Mouse (Mus musculus): Measurements from ENCODE around the gene Ank3. TPM values are rescaled to one million over a fixed set of nuclear protein-coding genes. Genes with fewer than 3 reads are reported as not detected.

Ank3 gene
- total and polyA plus RNA-seq, 2 experiments from 2014 or later = 66.6 to 253 TPM

GRCm38 (mm10) chr10:69895606-69896005 is 497.0 kb downstream of the Ank3 start:
- DNase-seq (ENCODE audit: low spot score) (no peak), ATAC-seq (ENCODE audit: low FRiP score) (no peak)
- no peak overlapping the region for H3K4me3 ChIP-seq (ENCODE audit: low read depth, low read length)
- WGBS = 78% methylated on average over 9 of the region's 9 CpGs
- H3K9ac ChIP-seq (replicated peaks; ENCODE audit: low read length, poor library complexity, severe bottlenecking) = no peak overlapping the region
- TF ChIP-seq CTCF (IDR thresholded peaks at IDR 0.05) = no peak
- no peaks in the 10 kb centered on the region for H3K4me1 ChIP-seq (ENCODE audit: insufficient read depth, low read length)
- no peaks in the 10 kb centered on the region for H3K27me3 ChIP-seq (ENCODE audit: insufficient read depth, low read length)
- H3K36me3 ChIP-seq (ENCODE audit: insufficient read depth, low read length) = peaks cover 36% of the 10 kb centered on the region
- no peak overlapping the region for H3K27ac ChIP-seq (ENCODE audit: low read depth, low read length)
- no peak overlapping the region for H3K4me2 ChIP-seq (ENCODE audit: low read depth, low read length, poor library complexity, severe bottlenecking)
- H3K9me3 ChIP-seq (ENCODE audit: low read length) = no peaks in the 10 kb centered on the region

DNA sequence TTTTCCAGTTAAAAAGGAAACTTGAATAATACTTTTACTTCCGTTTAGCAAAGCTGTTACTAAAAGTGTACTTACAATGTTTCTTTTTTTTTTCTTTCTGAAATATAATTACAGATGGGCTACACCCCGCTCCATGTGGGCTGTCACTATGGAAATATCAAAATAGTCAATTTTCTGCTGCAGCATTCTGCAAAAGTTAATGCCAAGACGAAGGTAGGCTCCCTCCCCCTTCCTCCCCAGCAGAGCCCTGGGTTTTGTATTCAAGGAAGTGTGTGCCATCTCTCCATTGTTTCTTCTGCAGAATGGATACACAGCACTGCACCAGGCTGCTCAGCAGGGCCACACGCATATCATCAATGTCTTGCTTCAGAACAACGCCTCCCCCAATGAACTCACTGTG is 499.4 kb downstream of the Ank3 start:
- no peak overlapping the region for H3K4me2 ChIP-seq (ENCODE audit: low read depth, low read length, poor library complexity, severe bottlenecking)
- H3K27ac ChIP-seq (ENCODE audit: low read depth, low read length) = no peak overlapping the region
- H3K27me3 ChIP-seq (ENCODE audit: insufficient read depth, low read length) = no peaks in the 10 kb centered on the region
- H3K9ac ChIP-seq (replicated peaks; ENCODE audit: low read length, poor library complexity, severe bottlenecking) = no peak overlapping the region
- no peaks in the 10 kb centered on the region for H3K9me3 ChIP-seq (ENCODE audit: low read length)
- no peak for TF ChIP-seq CTCF (IDR thresholded peaks at IDR 0.05)
- no peak overlapping the region for H3K4me3 ChIP-seq (ENCODE audit: low read depth, low read length)
- ATAC-seq (ENCODE audit: low FRiP score) (no peak), DNase-seq (ENCODE audit: low spot score) (no peak)
- no peaks in the 10 kb centered on the region for H3K4me1 ChIP-seq (ENCODE audit: insufficient read depth, low read length)
- peaks cover 47% of the 10 kb centered on the region for H3K36me3 ChIP-seq (ENCODE audit: insufficient read depth, low read length)
- WGBS = 57% methylated on average over 5 of the region's 5 CpGs

GRCm38 (mm10) chr10:69898821-69899220 is 500.2 kb downstream of the Ank3 start:
- no peak for TF ChIP-seq CTCF (IDR thresholded peaks at IDR 0.05)
- no peak for DNase-seq (ENCODE audit: low spot score)
- no peaks in the 10 kb centered on the region for H3K9me3 ChIP-seq (ENCODE audit: low read length)
- 94% methylated on average over 8 of the region's 8 CpGs for WGBS
- H3K4me1 ChIP-seq (ENCODE audit: insufficient read depth, low read length) = no peaks in the 10 kb centered on the region
- no peak overlapping the region for H3K9ac ChIP-seq (replicated peaks; ENCODE audit: low read length, poor library complexity, severe bottlenecking)
- no peak overlapping the region for H3K27ac ChIP-seq (ENCODE audit: low read depth, low read length)
- H3K36me3 ChIP-seq (ENCODE audit: insufficient read depth, low read length) = peaks cover 42% of the 10 kb centered on the region
- H3K4me2 ChIP-seq (ENCODE audit: low read depth, low read length, poor library complexity, severe bottlenecking) = no peak overlapping the region
- H3K4me3 ChIP-seq (ENCODE audit: low read depth, low read length) = no peak overlapping the region
- no peaks in the 10 kb centered on the region for H3K27me3 ChIP-seq (ENCODE audit: insufficient read depth, low read length)
- ATAC-seq (ENCODE audit: low FRiP score) = no peak

- 89% methylated on average over 3 of the region's 3 CpGs for WGBS
- H3K27me3 ChIP-seq (ENCODE audit: insufficient read depth, low read length) = no peaks in the 10 kb centered on the region
- ATAC-seq (ENCODE audit: low FRiP score) (no peak), DNase-seq (ENCODE audit: low spot score) (no peak)
- no peak overlapping the region for H3K27ac ChIP-seq (ENCODE audit: low read depth, low read length)
- peaks cover 37% of the 10 kb centered on the region for H3K36me3 ChIP-seq (ENCODE audit: insufficient read depth, low read length)
- H3K9me3 ChIP-seq (ENCODE audit: low read length) = no peaks in the 10 kb centered on the region
- no peak overlapping the region for H3K4me3 ChIP-seq (ENCODE audit: low read depth, low read length)
- H3K4me1 ChIP-seq (ENCODE audit: insufficient read depth, low read length) = no peaks in the 10 kb centered on the region
- H3K4me2 ChIP-seq (ENCODE audit: low read depth, low read length, poor library complexity, severe bottlenecking) = no peak overlapping the region
- TF ChIP-seq CTCF (IDR thresholded peaks at IDR 0.05) = no peak
- H3K9ac ChIP-seq (replicated peaks; ENCODE audit: low read length, poor library complexity, severe bottlenecking) = no peak overlapping the region
Observed at GRCm38 (mm10) chr10:69899788-69900187, 501.2 kb downstream of the Ank3 start.

GRCm38 (mm10) chr10:69902024-69902423 is 503.5 kb downstream of the Ank3 start:
- no peak overlapping the region for H3K4me2 ChIP-seq (ENCODE audit: low read depth, low read length, poor library complexity, severe bottlenecking)
- peaks cover 33% of the 10 kb centered on the region for H3K36me3 ChIP-seq (ENCODE audit: insufficient read depth, low read length)
- DNase-seq (ENCODE audit: low spot score) = no peak
- H3K4me3 ChIP-seq (ENCODE audit: low read depth, low read length) = no peak overlapping the region
- no peak overlapping the region for H3K27ac ChIP-seq (ENCODE audit: low read depth, low read length)
- TF ChIP-seq CTCF (IDR thresholded peaks at IDR 0.05) = no peak
- H3K9ac ChIP-seq (replicated peaks; ENCODE audit: low read length, poor library complexity, severe bottlenecking) = no peak overlapping the region
- WGBS = 85% methylated on average over 6 of the region's 6 CpGs
- H3K27me3 ChIP-seq (ENCODE audit: insufficient read depth, low read length) = no peaks in the 10 kb centered on the region
- H3K4me1 ChIP-seq (ENCODE audit: insufficient read depth, low read length) = no peaks in the 10 kb centered on the region
- no peak for ATAC-seq (ENCODE audit: low FRiP score)
- no peaks in the 10 kb centered on the region for H3K9me3 ChIP-seq (ENCODE audit: low read length)

- Histone ChIP-seq H3K4me3 (ENCODE audit: low read depth, low read length) (no peak overlapping the region), H3K27me3 (ENCODE audit: insufficient read depth, low read length) (no peaks in the 10 kb centered on the region), H3K36me3 (ENCODE audit: insufficient read depth, low read length) (peaks cover 22% of the 10 kb centered on the region), H3K9me3 (ENCODE audit: low read length) (no peaks in the 10 kb centered on the region), H3K4me2 (ENCODE audit: low read depth, low read length, poor library complexity, severe bottlenecking) (no peak overlapping the region), H3K4me1 (ENCODE audit: insufficient read depth, low read length) (no peaks in the 10 kb centered on the region), H3K9ac (replicated peaks; ENCODE audit: low read length, poor library complexity, severe bottlenecking) (no peak overlapping the region), H3K27ac (ENCODE audit: low read depth, low read length) (no peak overlapping the region)
- TF ChIP-seq CTCF (IDR thresholded peaks at IDR 0.05) = no peak
- no peak for DNase-seq (ENCODE audit: low spot score)
- 61% methylated on average over 10 of the region's 10 CpGs for WGBS
- no peak for ATAC-seq (ENCODE audit: low FRiP score)
Observed at GRCm38 (mm10) chr10:69904321-69904720, 505.7 kb downstream of the Ank3 start.
